Mouse (Mus musculus) olfactory bulb, adult 2 months (tissue): ENCODE measurements around the gene Slc6a5. TPM values are rescaled to one million over a fixed set of nuclear protein-coding genes. Genes with fewer than 3 reads are reported as not detected.

Source experiments
- H3K27ac ChIP-seq: fragments of 200-500 bp; 2 replicates; pipeline ENCODE4 v1.5.1; 2012; ENCODE audit warnings: low read depth, low read length; ENCODE audit not compliant: insufficient read depth
- H3K4me1 ChIP-seq: fragments of 200-500 bp; 2 replicates; pipeline ENCODE4 v1.6.1; 2012; ENCODE audit warnings: low read length; ENCODE audit not compliant: control insufficient read depth, insufficient read depth
- H3K4me3 ChIP-seq: fragments of 200-500 bp; 2 replicates; pipeline ENCODE4 v1.5.1; 2012; ENCODE audit warnings: mild to moderate bottlenecking, low read depth, low read length, moderate library complexity; ENCODE audit not compliant: insufficient read depth
- CTCF ChIP-seq: fragments of 200-500 bp; IDR thresholded peaks from 2 replicates; pipeline ENCODE4 v1.5.1; 2012; ENCODE audit warnings: low read depth, mild to moderate bottlenecking, low read length, moderate library complexity; ENCODE audit not compliant: insufficient read depth
- POLR2A ChIP-seq: fragments of 200-500 bp; IDR thresholded peaks from 2 replicates; pipeline ENCODE4 v1.6.1; 2012; ENCODE audit warnings: mild to moderate bottlenecking, low read depth, low read length, moderate library complexity; ENCODE audit not compliant: insufficient read depth
- WGBS: fragments of 180-500 bp; shearing (Covaris S2); methylation state at CpG from one replicate; pipeline ENCODE4 v1.1.7; 2018; 5-methylcytosine and 5-hydroxymethylcytosine counted together
- polyA plus RNA-seq: library from polyadenylated mRNA; stranded (reverse); fragments of >200 nt; gene quantifications from 2 replicates; pipeline ENCODE4 v1.2.4, GENCODE M21; 2012; ENCODE audit warnings: low replicate concordance; ENCODE audit not compliant: missing spikeins, insufficient read depth, insufficient read length

Slc6a5 gene
- polyA plus RNA-seq, 1 experiment = not detected

GRCm38 (mm10) chr7:49910361-49910760 is 415 bp downstream of the Slc6a5 start:
- Histone ChIP-seq H3K4me1 (peaks cover 8% of the 10 kb centered on the region; the same call in 1 of the 2 replicates), H3K27ac (no peak overlapping the region), H3K4me3 (no peak overlapping the region)
- TF ChIP-seq POLR2A (no peak), CTCF (no peak)
- 4% methylated on average over 16 of the region's 16 CpGs for WGBS

DNA sequence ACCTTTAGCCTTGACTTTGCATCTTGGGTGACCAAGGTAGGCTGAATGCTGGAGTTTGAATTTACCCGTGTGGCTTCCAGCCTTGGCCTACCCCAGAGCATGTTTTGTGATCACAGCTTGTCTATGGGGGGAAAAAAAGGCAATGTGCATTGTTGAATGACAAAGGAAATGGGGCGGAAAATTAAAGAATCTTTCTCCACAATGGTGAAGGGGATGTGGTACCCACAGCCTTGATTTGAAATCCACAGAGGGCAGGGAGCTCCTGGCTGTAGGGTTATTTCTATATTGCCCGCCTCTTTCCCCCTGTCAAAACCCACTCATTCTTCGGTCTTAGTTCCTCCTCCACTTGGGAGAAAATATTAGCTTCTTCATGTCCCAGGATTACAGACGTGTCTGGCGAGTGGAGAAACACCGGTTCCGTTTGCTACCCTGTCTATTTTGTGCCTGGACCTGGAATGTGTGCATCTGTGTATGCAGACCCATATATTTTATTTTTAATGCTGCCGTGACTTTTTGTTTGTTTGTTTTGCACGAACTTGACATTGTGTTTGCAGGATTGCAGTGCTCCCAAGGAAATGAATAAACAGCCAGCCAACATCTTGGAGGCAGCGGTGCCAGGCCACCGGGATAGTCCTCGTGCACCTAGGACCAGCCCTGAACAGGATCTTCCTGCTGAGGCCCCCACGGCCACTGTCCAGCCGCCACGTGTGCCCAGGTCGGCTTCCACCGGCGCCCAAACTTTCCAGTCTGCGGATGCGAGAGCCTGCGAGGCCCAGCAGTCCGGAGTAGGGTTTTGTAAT is 1.4 kb downstream of the Slc6a5 start:
- peaks cover 8% of the 10 kb centered on the region; the same call in 1 of the 2 replicates for H3K4me1 ChIP-seq
- 3% methylated on average over 23 of the region's 23 CpGs for WGBS
- no peak overlapping the region for H3K4me3 ChIP-seq
- no peak overlapping the region for H3K27ac ChIP-seq
- TF ChIP-seq POLR2A = no peak
- TF ChIP-seq CTCF = no peak

GRCm38 (mm10) chr7:49911947-49912262 is 2.0 kb downstream of the Slc6a5 start:
- Histone ChIP-seq H3K4me1 (peaks cover 8% of the 10 kb centered on the region; the same call in 1 of the 2 replicates), H3K4me3 (no peak overlapping the region), H3K27ac (no peak overlapping the region)
- TF ChIP-seq POLR2A (no peak), CTCF (no peak)
- 3% methylated on average over 26 of the region's 26 CpGs for WGBS

DNA sequence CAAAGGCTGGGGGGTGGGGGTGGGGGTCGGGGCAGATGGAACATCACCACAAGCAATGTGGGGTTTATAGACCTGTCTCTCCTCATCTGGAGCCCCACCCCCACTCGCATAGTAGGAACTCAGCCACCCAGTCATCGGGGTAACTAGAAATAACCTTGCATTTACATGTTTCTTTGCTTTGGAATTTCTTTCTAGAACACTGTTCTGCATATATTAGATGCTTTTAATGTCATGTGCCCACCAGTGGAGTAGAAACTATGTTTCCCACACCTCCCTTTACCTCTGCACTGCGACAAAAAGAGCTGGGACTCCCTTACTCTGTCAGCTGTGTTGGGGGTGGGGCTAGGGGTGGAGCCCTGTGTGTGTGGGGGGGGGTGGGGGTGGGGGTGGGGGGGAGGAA is 3.2 kb downstream of the Slc6a5 start:
- Histone ChIP-seq H3K4me1 (peaks cover 8% of the 10 kb centered on the region; the same call in 1 of the 2 replicates), H3K4me3 (no peak overlapping the region), H3K27ac (no peak overlapping the region)
- 4% methylated on average over 4 of the region's 4 CpGs for WGBS
- TF ChIP-seq CTCF (no peak), POLR2A (no peak)

- Histone ChIP-seq H3K27ac (no peak overlapping the region), H3K4me1 (peaks cover 8% of the 10 kb centered on the region; the same call in 1 of the 2 replicates), H3K4me3 (no peak overlapping the region)
- 7% methylated on average over 5 of the region's 5 CpGs for WGBS
- TF ChIP-seq CTCF (no peak), POLR2A (no peak)
Measured at GRCm38 (mm10) chr7:49913728-49914328, 3.9 kb downstream of the Slc6a5 start.

DNA sequence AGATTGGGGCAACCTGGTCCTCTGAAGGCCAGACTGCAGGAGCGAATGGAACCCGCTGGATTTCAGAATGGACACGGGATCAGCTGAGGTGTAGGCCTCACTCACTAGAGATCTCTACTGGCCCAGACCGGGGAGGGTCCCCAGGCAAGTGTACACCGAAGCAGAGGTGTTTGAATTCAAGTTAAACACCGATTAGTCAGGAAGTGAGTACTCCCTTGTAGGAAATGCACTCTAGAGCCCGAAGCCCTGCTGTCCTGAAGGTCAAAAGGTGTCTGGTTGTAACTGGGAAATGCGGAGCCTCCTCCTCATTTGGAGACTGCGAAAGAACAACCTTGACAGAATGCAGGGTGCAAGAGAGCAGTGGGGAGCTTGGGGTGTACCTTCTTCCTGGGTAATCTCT is 5.0 kb downstream of the Slc6a5 start:
- 17% methylated on average over 9 of the region's 9 CpGs for WGBS

DNA sequence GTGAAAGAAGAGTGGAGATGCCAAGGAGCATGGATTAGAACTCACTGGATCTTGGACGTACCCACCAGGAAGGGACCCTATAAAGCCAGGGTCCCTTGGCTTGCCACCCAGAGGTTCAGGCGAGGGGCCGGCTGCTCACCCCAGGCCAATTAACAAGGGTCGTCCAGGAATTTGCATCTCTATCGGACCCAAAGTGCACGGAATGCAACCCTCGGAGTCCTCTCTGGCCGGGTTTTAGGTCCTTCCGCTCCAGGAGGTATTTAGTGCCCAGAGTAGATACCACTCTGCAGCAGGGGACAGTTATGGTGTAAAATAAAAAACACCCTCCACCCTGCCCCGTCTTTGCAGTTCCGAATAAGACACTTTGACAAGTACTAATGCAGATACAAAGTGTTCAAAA is 5.5 kb downstream of the Slc6a5 start:
- Histone ChIP-seq H3K27ac (no peak overlapping the region), H3K4me3 (no peak overlapping the region)

More for the DNA sequence above, 5.0 kb downstream of the Slc6a5 start:
- no peak for TF ChIP-seq POLR2A
- TF ChIP-seq CTCF = no peak
- H3K4me1 ChIP-seq = peaks cover 8% of the 10 kb centered on the region; the same call in 1 of the 2 replicates
- no peak overlapping the region for H3K27ac ChIP-seq
- H3K4me3 ChIP-seq = no peak overlapping the region

GRCm38 (mm10) chr7:49919494-49919893 is 9.5 kb downstream of the Slc6a5 start:
- TF ChIP-seq CTCF (no peak), POLR2A (no peak)
- WGBS = 87% methylated on average over 4 of the region's 4 CpGs
- Histone ChIP-seq H3K4me3 (no peak overlapping the region), H3K27ac (no peak overlapping the region), H3K4me1 (peaks cover 6% of the 10 kb centered on the region)

More for the DNA sequence above, 5.5 kb downstream of the Slc6a5 start:
- peaks cover 8% of the 10 kb centered on the region; the same call in 1 of the 2 replicates for H3K4me1 ChIP-seq
- 13% methylated on average over 11 of the region's 11 CpGs for WGBS
- TF ChIP-seq CTCF (no peak), POLR2A (no peak)

- TF ChIP-seq CTCF (no peak), POLR2A (no peak)
Measured at GRCm38 (mm10) chr7:49920751-49921150, 10.8 kb downstream of the Slc6a5 start.

DNA sequence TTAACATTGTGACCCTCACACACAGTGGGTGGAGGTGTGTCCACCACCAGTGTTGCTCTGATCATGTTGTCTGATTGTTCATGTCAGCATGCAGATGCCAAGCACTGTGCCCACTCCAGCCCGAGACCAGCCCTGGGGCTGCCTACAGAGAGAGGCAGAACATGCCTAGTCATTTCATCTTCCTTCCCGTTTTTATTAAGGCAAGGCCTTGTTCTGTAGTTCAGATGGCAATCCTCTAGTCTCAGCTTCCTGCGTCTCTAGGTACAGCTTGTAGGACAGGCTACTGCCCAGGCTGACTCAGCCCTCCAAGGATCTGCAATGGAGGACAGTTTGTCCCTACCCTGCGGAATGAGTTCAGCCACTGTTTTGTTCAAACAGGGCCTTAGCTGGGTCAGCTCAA is 13.0 kb downstream of the Slc6a5 start:
- Histone ChIP-seq H3K4me3 (no peak overlapping the region), H3K4me1 (peaks cover 6% of the 10 kb centered on the region), H3K27ac (no peak overlapping the region)
- TF ChIP-seq CTCF = no peak
- TF ChIP-seq POLR2A = no peak
- 44% methylated on average over 4 of the region's 4 CpGs for WGBS

More at GRCm38 (mm10) chr7:49920751-49921150, 10.8 kb downstream of the Slc6a5 start:
- no peak overlapping the region for H3K4me3 ChIP-seq
- peaks cover 6% of the 10 kb centered on the region for H3K4me1 ChIP-seq
- 84% methylated on average over 4 of the region's 4 CpGs for WGBS
- H3K27ac ChIP-seq = no peak overlapping the region
